Mouse (Mus musculus): Measurements from ENCODE around the gene B3gntl1. TPM values are rescaled to one million over a fixed set of nuclear protein-coding genes. Genes with fewer than 3 reads are reported as not detected.
A peak's percentile ranks its signal among the peaks of the same experiment; 100 is the strongest.
"Not testable (repeated sequence)": the region's sequence is repeated elsewhere in the genome, so short reads cannot be mapped to it uniquely, and the experiment has no call there.

The B3gntl1 gene
- total RNA-seq, 2 experiments from 2014 or later = 3.2 to 4.5 TPM

DNA sequence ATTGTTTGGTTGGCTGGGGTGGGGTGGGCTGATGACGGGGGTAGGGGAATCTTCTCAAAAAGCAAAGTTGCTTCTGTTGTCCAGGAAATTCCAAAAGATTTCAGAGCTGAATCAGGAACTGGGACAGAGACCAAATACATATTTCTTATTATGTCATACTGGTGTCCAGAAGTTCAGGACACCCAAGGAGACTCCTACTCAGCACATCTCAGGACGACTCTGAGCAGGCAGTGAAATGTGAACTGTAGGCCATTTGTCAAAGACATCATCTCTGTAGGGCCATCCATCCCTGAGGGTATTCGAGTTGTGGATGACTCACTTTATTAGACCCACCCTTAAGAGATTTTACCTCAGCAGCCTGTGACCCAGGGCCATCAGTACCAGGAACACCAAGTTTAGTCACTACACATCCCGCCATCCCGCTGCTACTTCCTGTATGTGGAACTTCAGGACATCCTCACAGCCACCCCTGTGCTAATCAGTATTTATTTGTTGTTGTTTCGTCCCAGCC is 12.6 kb upstream of the B3gntl1 start:
- no peak for DNase-seq

DNA sequence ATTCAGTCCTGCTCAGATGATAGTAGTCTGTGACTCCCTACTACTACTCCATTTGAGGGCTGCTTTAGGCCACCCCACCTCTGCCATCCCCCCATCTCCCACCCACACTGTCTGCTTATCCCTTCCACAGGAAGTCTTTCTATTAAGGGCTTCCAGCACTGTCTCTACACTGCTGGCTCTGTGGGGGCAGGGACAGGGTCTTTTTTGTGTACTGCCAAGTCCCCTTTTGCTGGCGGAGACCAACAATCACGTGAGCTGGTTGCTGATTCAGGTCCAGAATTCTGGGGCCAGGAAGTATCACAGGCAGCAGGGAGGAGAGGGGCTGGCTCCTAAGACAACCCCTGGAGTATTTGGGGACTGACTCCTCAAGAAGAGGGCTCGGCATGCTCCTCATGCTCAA is 10.3 kb upstream of the B3gntl1 start:
- no peak for DNase-seq

DNA sequence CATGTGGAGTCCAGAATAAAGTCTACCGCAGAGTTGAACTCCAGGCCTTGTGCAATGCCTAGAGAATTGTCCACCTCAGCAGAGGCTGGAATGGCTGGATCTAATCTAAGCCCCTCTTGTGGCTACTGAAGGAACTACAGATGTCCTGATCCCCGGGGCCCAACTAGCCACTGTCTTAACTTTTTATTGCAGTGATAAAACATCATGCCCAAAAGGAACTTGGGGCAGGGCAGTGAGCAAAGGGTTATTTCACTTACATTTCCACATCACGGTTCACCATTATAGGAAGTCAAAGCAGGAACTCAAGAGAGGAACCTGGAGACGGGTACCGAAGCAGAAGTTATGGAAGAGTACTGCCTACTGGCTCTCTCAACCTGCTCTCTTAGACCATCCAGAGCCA is 7.8 kb upstream of the B3gntl1 start:
- no peak for DNase-seq

DNA sequence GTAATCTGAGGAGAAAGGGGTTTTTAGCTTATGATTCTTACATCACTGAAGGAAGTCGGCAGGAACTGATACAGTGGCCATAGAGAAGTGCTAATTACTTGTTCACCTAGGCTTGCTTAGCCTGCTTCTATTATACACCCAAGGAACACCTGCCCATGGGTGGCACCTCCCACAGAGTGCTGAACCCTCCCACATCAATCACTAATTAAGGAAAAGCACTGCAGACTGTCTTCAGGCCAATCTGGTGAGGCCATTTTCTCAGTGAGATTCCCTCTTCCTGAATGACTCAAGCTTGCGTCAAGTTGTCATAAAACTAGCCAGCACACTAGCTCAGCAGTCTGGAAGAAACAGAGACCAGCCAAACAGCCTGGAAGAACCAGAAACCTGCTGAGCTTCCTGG is 6.6 kb upstream of the B3gntl1 start:
- no peak for DNase-seq

DNA sequence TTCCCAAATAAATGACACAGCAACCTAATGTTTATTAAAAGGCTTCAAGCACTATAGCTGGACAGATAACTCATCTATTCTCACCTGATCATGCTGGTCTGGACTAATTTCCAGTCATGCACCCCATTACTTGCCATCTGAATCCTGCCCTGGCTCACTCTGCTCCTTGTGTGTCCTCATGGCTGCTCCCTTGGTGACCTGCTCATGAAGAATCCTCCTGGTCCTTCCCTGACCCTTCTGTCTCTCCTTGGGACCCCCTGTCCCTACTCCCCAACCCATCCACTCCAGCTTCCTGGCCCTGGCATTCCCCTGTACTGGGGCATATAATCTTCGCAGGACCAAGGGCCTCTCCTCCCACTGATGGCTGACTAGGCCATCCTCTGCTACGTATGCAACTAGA is 3.9 kb upstream of the B3gntl1 start:
- no peak for DNase-seq

DNA sequence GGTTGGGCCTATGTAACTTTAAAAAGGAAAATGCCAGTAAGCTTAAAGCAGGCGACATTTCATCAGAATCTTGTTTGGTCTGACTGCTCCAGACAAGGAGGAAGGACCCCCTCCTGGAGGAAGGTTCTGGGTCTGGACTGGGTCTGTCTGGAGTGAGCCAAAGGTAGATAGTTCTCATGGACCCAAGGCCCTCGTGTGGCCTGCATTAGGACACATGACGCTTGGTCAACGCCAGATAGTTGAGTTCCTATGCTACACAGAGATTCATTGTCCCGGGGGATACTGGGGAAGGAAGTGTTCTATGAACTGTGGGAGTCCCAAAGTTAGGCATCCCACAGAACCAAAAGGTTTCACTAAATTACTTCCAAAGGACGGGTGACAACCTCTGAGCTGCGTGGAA is 676 bp upstream of the B3gntl1 start:
- no peak for DNase-seq

DNA sequence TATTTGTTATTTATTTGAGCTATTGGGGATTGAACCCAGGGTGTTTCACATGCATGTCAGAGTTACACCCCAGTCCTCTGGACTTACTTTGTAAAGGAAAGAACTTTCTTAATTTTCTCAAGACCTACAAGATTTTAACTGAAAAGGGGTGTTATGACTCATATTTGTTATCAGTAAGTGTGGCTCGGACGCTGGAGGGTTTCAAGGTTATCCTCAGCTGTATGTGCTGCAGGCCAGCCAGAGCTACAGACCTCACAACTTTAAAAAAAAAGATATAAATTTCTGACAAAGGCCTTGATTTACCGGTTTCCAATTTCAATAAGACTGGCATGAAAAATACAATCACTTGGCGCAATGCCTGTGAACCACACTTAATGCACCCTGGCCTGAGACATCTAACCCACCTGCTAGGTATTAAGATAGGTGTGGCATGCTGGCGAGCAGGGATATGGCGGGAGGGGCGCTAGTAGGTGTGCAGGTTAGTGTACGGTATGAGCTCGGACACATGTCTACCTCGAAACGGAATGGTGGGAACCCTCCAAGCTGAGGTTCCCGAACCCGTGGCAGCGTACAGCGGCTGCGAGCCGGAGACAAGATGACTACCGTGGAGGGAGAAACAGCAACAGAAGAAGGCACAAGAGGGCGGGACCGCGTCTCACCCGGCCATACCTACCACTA is 502 bp downstream of the B3gntl1 start:
- DNase-seq = no peak

DNA sequence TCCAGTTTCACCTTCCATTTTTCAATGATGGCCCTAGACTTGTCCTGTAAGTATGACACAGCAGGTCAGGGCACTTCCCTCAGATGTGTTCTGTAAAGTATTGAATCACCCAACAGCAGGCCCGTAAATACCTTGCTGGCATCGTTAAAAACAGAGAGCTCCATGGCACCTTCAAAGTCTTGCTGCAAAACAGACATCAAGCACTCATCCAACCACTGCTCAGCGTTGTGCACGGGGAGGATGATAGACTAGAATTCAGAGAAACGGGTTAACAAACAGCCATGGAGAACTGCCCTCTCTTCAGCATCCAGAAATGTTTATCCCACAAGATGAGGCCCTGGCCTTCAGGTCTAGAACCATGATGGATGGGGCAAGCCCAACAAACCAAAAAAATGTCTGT is 2.0 kb downstream of the B3gntl1 start:
- no peak for DNase-seq

DNA sequence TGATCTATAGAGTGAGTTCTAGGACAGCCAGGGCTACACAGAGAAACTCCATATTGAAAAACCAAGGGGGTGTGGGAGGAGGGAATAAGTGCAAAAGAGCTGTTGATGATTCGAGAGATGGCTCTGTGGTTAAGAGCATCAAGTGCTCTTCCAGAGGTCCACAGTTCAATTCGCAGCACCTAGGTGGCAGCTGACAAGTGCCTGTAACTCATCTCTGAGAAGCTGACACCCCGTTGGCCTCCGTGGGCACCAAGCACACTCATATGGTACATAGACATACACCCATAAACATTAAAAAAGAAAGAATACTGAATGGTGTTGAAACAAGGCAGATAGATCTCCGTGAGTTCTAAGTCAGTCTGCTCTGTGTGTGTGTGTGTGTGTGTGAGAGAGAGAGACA is 4.2 kb downstream of the B3gntl1 start:
- DNase-seq = no peak

DNA sequence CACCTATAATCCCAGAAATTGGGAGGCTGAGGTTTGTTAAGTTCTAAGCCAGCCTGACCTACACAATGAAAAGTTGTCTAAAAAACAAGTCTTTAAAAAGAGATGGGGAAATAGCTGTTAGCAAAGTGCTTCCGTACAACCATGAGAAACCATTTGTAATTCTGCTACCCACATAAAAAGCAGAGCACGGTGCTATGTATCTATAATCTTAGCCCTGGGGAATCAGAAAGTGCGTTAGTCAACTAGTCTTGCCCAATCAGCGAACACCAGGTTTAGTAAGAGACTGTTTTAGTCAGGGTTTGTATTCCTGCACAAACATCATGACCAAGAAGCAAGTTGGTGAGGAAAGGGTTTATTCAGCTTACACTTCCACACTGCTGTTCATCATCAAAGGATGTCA is 5.4 kb downstream of the B3gntl1 start:
- no peak for DNase-seq

DNA sequence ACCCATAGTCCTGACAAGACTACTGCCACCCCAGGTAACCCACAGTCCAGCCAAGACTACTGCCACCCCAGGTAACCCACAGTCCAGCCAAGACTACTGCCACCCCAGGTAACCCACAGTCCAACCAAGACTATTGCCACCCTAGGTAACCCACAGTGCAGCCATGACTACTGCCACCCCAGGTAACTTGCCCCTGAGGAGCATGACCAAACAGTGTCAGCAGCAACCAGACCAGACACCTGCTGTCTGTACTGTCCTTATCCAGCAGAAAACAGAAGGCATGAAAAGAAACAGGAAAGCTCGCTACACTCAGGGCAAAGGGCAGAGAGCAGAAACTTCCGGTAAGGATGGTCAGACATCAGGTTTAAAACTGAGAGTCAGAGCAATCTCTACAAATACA is 11.8 kb downstream of the B3gntl1 start:
- DNase-seq = no peak

DNA sequence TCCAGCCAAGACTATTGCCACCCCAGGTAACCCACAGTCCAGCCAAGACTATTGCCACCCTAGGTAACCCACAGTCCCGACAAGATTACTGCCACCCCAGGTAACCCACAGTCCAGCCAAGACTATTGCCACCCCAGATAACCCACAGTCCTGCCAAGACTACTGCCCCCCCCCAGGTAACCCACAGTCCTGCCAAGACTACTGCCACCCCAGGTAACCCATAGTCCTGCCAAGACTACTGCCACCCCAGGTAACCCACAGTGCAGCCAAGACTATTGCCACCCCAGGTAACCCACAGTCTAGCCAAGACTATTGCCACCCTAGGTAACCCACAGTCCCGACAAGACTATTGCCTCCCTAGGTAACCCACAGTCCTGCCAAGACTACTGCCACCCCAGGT is 12.3 kb downstream of the B3gntl1 start:
- not testable (repeated sequence) for DNase-seq

DNA sequence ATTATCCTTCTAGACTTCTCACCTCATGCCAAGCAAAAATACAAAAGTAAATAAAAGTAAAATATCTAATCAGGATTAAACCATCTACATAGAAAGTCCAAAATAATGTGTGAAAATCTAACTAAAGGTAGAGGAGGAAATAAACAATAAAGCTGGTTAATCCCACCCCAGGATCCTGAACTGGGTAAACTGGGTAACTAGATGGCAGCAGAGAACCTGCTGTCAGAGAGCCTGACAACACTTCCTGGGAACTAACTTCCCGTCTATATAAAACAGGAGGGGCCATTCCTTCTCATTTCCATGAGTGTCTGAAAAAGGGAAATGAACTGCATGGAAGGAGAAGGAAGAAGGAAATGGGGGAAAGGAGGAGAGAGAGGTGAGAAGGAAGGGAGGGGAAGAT is 14.8 kb downstream of the B3gntl1 start:
- no peak for DNase-seq

DNA sequence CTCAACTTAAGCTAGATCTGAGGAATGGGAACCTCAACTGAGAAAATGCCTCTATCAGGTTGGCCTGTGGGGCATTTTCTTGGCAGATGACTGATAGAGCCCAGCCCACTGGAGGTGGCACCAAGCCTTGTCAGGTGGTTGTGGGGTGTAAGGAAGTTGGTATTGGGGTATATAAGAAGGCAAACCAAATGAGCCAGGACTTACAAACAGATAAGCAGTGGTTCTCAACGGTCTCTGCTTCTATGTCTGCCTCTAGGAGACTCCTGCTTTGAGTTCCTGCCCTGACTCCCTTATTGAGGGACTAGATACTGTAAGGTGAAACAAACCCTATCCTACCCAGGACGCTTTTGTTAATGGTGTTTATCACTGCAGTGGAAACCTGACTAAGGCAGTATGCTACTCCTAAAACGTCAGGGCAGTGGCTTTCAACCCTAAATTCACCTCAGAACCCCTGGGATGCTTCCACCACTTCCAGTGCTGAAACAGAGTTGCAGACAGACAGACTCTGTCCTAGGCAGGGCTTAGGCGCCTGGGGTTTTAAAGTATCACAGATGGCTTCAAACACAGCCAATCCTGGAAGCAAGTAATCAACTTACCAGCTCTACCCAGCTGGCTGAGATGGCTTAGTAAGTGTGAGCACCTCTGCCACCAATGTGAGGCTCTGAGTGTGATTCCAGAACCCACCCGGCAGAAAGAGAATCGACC is 17.0 kb downstream of the B3gntl1 start:
- DNase-seq = no peak

DNA sequence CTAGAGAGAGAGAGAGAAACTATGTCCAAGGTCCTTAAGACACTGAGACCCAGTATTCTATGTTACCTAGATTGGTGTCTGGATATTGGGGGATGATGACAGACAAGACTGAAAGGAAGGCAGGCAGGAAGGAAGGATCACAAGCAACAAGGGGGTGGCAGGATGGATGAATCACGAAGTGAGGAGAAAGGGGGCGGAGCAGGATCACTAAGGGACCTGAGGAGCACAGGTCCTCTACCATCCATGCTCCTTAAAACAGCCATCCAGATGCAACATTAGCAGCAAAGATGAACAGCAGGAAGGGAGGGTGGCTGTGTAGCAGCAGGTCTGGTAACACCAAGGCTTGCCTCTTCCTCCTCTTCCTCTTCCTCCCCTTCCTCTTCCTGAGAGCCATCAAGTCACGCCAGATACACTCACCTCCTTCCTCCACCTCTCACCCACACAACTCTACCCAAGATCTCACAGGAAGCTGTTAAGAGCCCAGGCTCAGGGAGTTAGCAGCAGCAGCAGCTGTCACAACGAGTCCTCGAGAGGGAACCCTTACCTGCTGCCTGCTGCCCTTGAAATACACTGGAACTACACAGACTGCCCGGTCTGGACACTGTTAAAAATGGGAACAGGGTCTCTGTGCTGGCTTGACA is 17.7 kb downstream of the B3gntl1 start:
- DNase-seq = no peak

DNA sequence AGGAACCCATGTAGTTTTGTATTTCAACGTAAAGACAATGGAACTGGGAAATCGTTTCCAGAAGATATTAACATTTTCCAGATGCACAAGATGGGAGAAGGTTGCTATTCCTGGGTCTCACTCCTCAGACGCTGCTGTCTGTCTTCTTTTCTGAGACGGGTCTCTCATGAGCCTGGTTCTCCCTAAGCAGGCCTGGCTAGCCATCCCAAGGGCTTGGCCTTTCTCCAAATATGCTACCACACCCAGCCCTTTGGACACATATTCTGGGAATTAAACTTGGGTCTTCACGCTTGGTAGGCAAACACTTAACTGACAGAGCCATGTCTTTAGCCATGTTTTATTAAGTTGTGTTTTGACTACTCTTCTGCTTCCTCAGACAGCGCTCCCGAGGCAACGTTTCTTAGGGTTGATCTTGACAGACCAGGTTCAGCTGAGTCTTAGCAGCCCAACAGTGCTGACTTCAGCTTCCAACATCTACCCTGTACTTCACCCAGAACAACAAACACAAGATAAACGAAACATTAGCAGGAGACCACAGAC is 18.5 kb downstream of the B3gntl1 start:
- DNase-seq = no peak

DNA sequence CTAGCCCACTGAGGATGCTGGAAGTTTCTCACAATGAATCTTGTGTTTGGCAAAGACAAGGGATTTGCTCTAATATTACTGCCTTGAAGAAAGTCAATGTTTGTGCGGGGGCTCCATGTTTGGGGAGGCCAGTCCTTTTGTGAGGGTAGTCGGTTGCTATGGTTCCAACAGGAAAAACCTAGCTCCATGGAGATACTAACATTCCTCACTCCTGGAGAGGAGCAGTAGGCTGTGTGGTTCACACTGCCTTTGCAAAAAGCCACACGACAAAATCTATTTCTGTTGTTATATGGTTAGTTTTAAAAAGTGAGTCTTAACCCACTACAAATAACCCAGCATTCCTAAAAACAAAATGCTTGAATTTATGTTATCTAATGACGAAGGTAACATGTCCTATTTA is 19.3 kb downstream of the B3gntl1 start:
- no peak for DNase-seq

DNA sequence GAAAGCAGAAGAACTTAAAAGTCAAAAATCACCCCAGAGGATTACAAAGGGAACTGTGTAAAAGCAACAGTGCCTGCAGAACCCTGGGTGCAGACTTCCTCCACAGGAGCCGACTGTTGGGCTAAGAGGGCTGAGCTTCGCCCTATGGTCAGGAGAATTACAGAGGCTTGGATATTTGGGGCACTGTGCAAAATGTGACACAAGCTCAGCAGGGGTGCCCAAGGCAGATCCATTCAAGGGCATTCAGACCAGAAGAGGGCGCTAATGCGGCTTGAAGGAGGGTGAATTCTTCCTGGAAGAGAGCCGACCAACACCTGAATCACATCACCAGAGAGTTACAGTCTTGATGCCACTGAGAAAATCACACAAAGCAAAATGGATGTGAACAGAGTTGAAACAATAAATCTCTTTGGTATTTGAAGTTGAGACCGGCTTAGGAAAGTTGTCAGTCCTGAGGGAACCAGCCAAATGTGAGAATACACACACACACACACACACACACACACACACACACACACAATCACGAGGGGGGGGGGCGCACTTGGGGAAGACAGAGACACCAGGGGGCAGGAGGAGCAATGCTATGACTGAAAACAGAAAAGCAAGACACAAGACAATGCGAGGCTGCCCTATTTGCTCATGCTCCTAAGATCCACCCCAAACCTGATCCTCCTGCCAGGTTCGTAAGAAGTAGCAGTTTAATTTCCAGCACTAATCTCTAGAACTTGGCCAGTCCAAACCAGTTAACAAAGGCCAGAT is 20.2 kb downstream of the B3gntl1 start:
- DNase-seq = peak; percentile 65

DNA sequence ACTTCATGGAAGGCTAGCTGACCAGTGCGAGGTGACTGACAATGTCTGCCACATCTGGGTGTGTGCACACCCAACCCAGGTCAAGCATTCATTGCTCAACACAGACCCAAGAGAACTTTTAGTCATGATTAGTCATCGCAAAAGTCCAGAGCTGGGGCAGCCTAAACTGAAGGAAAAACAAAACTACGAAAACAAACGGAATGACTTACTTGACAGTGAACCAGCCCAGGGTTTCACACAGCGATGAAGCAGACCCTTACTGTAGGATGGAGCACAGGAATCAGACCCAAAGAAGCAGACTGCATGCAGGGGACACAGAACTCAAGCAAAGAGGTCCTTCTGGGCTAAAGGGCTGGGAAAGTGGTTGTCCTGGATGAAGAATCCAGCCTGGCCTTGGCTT is 21.0 kb downstream of the B3gntl1 start:
- no peak for DNase-seq

DNA sequence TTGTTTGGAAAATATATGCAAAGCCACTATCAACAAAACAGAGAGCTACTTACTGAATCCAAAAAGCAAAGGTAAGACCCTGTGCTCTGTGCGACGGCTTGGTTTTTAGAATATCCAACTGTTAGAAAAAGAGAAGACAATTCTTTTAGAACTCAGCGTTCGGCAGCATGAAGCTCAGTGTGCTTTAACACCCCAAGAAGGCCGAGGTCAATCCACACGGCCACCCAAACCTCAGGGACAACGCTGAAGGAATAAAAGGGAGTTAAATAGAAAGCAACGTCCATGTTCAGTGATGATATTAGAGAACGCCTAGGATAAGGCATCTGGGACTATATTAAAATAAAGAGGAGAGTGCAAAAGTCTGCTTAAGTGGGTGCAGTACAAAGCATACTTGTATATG is 21.4 kb downstream of the B3gntl1 start:
- DNase-seq = no peak

DNA sequence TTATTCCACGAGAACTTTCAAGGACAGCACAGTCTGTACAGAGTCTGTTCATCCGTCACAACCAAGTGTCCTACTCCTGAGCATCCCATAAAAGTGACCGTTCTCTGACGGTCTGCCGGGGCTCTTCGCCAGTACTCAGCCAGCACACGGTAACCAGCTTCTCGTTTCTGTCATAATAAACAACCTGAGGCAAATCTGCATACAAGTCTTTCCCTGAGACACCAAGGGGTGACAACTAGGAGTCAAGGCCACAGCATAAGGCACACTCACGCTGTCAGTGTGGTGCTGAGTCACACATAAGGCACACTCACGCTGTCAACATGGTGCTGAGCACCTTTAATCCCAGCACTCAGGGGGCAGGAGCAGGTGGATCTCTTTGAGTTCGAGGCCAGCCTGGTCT is 22.3 kb downstream of the B3gntl1 start:
- no peak for DNase-seq

DNA sequence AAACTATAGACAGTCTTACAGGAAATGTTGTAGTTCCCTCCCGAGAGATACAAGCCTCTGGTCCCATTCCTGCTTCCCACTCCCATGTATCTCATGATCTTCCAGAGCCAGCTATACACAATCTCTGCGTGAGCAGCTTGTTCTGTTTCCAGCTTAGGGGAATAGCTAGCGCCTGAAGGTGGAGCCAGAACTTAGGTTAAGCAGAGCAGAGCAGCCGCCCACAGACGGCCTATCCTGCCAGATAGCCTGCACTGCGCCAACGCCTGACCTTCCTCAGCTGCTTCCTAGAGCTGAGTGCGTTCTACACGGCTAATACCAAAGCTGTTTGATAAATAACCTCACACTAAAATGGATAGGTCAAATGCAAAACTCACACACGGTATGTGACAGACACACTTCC is 23.1 kb downstream of the B3gntl1 start:
- DNase-seq = peak; percentile 43

DNA sequence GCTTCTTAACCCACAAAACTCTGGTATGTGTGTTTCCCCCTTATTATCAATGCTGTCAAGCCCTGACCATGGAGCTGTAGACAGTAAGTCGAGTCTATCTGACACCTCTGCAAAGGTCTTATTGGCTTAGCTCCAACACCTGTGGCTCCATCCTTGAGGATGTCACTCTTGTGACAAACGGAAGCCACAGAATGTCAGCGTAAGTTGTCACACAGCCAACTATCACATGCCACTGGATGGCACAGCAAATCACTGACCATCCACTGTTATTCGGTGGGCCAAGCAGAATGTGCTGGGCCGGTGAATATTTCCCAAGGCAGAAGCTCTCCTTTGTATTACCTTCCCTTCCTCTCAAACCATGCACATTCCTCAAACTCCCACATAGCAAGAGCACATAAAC is 24.8 kb downstream of the B3gntl1 start:
- DNase-seq = no peak

All from gastrocnemius, postnatal 10 days (tissue).